ENCODE assay signal across 23 mouse cellular contexts in the genomic region with DNA sequence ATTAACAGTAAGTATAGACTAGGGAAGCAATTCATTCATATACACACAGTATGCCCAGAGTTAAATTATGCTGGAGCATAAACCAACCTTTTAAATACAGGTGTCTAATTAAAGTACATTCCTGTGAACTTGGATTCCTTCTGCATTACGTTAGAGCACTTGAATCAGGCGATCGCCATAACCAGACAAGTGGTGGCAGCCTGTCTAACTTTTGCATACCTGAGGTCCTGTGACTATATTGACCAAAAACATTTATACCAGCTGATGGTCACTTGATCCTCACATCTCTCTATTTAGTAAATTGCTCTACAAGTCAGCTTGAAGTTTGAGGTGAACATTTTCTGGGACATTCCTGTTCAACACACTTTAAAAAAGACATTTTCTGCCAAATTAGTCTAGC.
DNase-seq lines count a peak whose midpoint lies in the region; ATAC-seq and TF ChIP-seq lines count a peak whose summit lies in the region.
"Had no signal": no experiment of that assay in that cellular context is flagged by ENCODE, and none has a peak within 500 bp of the region (broad histone marks: within the 10 kb centered on the region; RNA-seq: fewer than 3 reads in every experiment).

No protein-coding gene starts in this region.

- no peak for ATAC-seq in kidney, embryonic 16.5 days (ENCODE audit: low FRiP score, low TSS enrichment)
- peak; percentile 63; the same call in 1 of the 2 replicates for ATAC-seq in lung, postnatal 0 days
- ATAC-seq: forebrain, embryonic 14.5 days had no signal

- 59% methylated on average over 3 of the region's 3 CpGs for WGBS in kidney, adult 2 months
- 88% methylated on average over 3 of the region's 3 CpGs for whole genome bisulfite sequencing in kidney, embryonic 16.5 days
- WGBS in lung, postnatal 0 days: 63% methylated on average over 3 of the region's 3 CpGs

- no peak for TF ChIP-seq CTCF in kidney, adult 2 months (conservative IDR thresholded peaks at IDR 0.05; ENCODE audit: insufficient read depth, insufficient read length, low read depth, low read length)
- no peak for TF ChIP-seq CTCF in lung, postnatal 0 days (IDR thresholded peaks at IDR 0.05)

- H3K27ac ChIP-seq in kidney, adult 2 months (ENCODE audit: insufficient read depth, low read depth, low read length): no peak overlapping the region
- H3K27ac ChIP-seq in kidney, embryonic 16.5 days (ENCODE audit: low read length): no peak overlapping the region
- H3K27ac ChIP-seq in lung, postnatal 0 days (ENCODE audit: low read length): no peak overlapping the region
- H3K27ac ChIP-seq: embryonic facial prominence, embryonic 13.5 days; embryonic facial prominence, embryonic 15.5 days; forebrain, embryonic 10.5 days; forebrain, embryonic 12.5 days had no signal

- no peaks in the 10 kb centered on the region for H3K27me3 ChIP-seq in kidney, adult 2 months (replicated peaks; ENCODE audit: control insufficient read depth, insufficient read depth, low read length)
- no peaks in the 10 kb centered on the region for H3K27me3 ChIP-seq in kidney, embryonic 16.5 days (ENCODE audit: insufficient read depth, low read length)
- H3K27me3 ChIP-seq in lung, postnatal 0 days (replicated peaks; ENCODE audit: insufficient read depth, low read length): no peaks in the 10 kb centered on the region
- H3K27me3 ChIP-seq: embryonic facial prominence, embryonic 13.5 days; embryonic facial prominence, embryonic 15.5 days; forebrain, embryonic 12.5 days had no signal

- H3K4me3 ChIP-seq in kidney, adult 2 months (ENCODE audit: insufficient read depth, low read depth, low read length): no peak overlapping the region
- H3K4me3 ChIP-seq in kidney, embryonic 16.5 days (ENCODE audit: low read length): no peak overlapping the region
- H3K4me3 ChIP-seq in lung, postnatal 0 days (ENCODE audit: low read depth, low read length): no peak overlapping the region
- H3K4me3 ChIP-seq: embryonic facial prominence, embryonic 13.5 days; embryonic facial prominence, embryonic 15.5 days; erythroblast, embryonic 14.5 days; forebrain, embryonic 10.5 days; forebrain, embryonic 12.5 days had no signal

- TF ChIP-seq EP300 in lung, postnatal 0 days (IDR thresholded peaks at IDR 0.05): peak; percentile 81

- H3K9ac ChIP-seq in kidney, embryonic 16.5 days (replicated peaks; ENCODE audit: low read length): no peak overlapping the region
- no peak overlapping the region for H3K9ac ChIP-seq in lung, postnatal 0 days (replicated peaks; ENCODE audit: low read depth)
- H3K9ac ChIP-seq: embryonic facial prominence, embryonic 13.5 days; embryonic facial prominence, embryonic 15.5 days; forebrain, embryonic 12.5 days had no signal

- DNase-seq in heart, adult 11 months: peak; percentile 65
- DNase-seq in heart, adult 8-10 months (ENCODE audit: low spot score): no peak
- peak; percentile 40 for DNase-seq in kidney, adult 2 months
- DNase-seq in lung, postnatal 0 days (ENCODE audit: low spot score): peak; percentile 44
- no peak for DNase-seq in lung, adult 18-20 months
- DNase-seq in 3T3-L1 (ENCODE audit: low read depth, low spot score): peak; percentile 2
- DNase-seq: adrenal gland, adult 2 months; adrenal gland, postnatal 10 days; adrenal gland, postnatal 25 days; cerebellum, adult 11 months; cerebellum, adult 18-20 months; cerebellum, adult 8-10 months; cerebellum, adult 9-11 months; cerebellum, postnatal 14 days; cerebellum, postnatal 36 days; embryo, embryonic 11 days had no signal

- H3K36me3 ChIP-seq in kidney, adult 2 months (ENCODE audit: control insufficient read depth, insufficient read depth, low read length): no peaks in the 10 kb centered on the region
- no peaks in the 10 kb centered on the region for H3K36me3 ChIP-seq in kidney, embryonic 16.5 days (ENCODE audit: insufficient read depth, low read length)
- no peaks in the 10 kb centered on the region for H3K36me3 ChIP-seq in lung, postnatal 0 days (ENCODE audit: insufficient read depth, low read length)
- H3K36me3 ChIP-seq: embryonic facial prominence, embryonic 13.5 days; embryonic facial prominence, embryonic 15.5 days; forebrain, embryonic 10.5 days; forebrain, embryonic 12.5 days had no signal

- H3K4me2 ChIP-seq in kidney, embryonic 16.5 days (replicated peaks; ENCODE audit: low read depth, low read length): no peak overlapping the region
- no peak overlapping the region for H3K4me2 ChIP-seq in lung, postnatal 0 days (replicated peaks; ENCODE audit: low read depth, low read length)
- H3K4me2 ChIP-seq: embryonic facial prominence, embryonic 13.5 days; embryonic facial prominence, embryonic 15.5 days; forebrain, embryonic 12.5 days had no signal

- H3K9me3 ChIP-seq in kidney, embryonic 16.5 days (ENCODE audit: low read length): no peaks in the 10 kb centered on the region
- no peaks in the 10 kb centered on the region for H3K9me3 ChIP-seq in lung, postnatal 0 days (ENCODE audit: low read length)
- H3K9me3 ChIP-seq: embryonic facial prominence, embryonic 13.5 days; embryonic facial prominence, embryonic 15.5 days; forebrain, embryonic 10.5 days; forebrain, embryonic 12.5 days had no signal

- no peaks in the 10 kb centered on the region; the same call in 1 of the 2 replicates for H3K4me1 ChIP-seq in kidney, adult 2 months (ENCODE audit: control insufficient read depth, insufficient read depth, low read length)
- no peaks in the 10 kb centered on the region for H3K4me1 ChIP-seq in kidney, embryonic 16.5 days (ENCODE audit: insufficient read depth, low read length)
- H3K4me1 ChIP-seq in lung, postnatal 0 days (ENCODE audit: insufficient read depth, low read depth, low read length): no peaks in the 10 kb centered on the region
- H3K4me1 ChIP-seq: embryonic facial prominence, embryonic 13.5 days; embryonic facial prominence, embryonic 15.5 days; forebrain, embryonic 10.5 days; forebrain, embryonic 12.5 days had no signal

- no peak for TF ChIP-seq POLR2A in kidney, adult 2 months (IDR thresholded peaks at IDR 0.05; ENCODE audit: low read depth, low read length)

Comparison
In these comparisons a context has a peak if more than half of its experiments do, and no peak if none do; other contexts are left out.
1. DNase-seq: peak in heart, adult 11 months (single experiment), kidney, adult 2 months (single experiment), lung, postnatal 0 days (single experiment) and 3T3-L1 (single experiment); none in heart, adult 8-10 months (single experiment) and lung, adult 18-20 months (0 of 2).